Mouse (Mus musculus): ENCODE data around the gene Rab3gap2. TPM values are rescaled to one million over a fixed set of nuclear protein-coding genes. Genes with fewer than 3 reads are reported as not detected.

Gene Rab3gap2
- polyA plus RNA-seq, 1 experiment from 2014 or later, result 26.1 TPM

DNA sequence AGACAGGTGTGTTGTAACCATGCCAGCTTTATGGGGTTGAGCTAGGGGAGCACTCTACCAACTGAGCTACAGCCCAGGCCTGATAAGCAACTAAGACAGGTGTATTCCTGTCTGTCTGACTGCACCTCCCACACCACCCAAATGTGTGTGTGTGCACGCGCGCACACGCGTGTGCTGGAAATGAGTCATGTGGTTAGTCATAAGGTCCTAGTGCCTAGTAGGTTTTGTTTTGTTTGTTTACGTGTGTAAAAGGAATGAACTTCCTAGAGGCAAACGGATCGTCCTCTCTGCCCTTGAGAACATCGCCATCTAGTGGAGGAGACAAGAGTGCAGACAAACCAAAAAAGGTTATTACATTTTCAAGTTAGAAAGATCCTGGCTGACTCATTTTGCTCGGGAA is 10.4 kb upstream of the Rab3gap2 start:
- H3K4me2 ChIP-seq (ENCODE audit: low read length), result no peak overlapping the region
- H3K4me1 ChIP-seq (replicated peaks; ENCODE audit: control insufficient read depth, insufficient read depth, low read length), result no peaks in the 10 kb centered on the region
- peak; percentile 70 for DNase-seq (ENCODE audit: low spot score)
- no peak overlapping the region for H3K27ac ChIP-seq (ENCODE audit: low read depth)
- WGBS, result 10% methylated on average over 10 of the region's 10 CpGs
- H3K9ac ChIP-seq (ENCODE audit: low read length), result no peak overlapping the region
- H3K36me3 ChIP-seq (ENCODE audit: control insufficient read depth, insufficient read depth, low read length), result no peaks in the 10 kb centered on the region
- peak; percentile 55; the same call in 1 of the 2 replicates for ATAC-seq (replicated peaks; ENCODE audit: low FRiP score, low TSS enrichment, low read depth)
- H3K27me3 ChIP-seq (replicated peaks; ENCODE audit: control insufficient read depth, insufficient read depth, low read length), result no peaks in the 10 kb centered on the region
- H3K9me3 ChIP-seq (ENCODE audit: control insufficient read depth, low read length), result no peaks in the 10 kb centered on the region
- H3K4me3 ChIP-seq (ENCODE audit: low read depth, low read length), result no peak overlapping the region

DNA sequence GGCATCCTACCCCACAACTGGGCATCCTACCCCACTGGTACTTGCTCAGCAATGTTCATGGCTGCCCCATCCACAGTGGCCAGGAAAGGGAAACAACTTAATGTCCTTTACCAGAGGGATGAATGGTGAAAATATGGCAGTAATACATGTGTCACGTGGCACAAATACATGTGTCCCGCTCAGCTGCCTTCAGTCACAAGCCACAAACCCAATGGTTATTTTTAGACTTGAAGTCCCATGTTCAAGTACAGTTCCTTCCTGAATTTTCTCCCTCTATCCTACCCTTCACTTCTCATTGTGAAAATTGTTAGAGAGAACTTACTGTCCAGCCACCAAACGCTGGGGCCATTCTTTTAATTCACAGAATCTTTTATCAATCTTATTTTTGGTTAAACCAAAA is 7.6 kb upstream of the Rab3gap2 start:
- DNase-seq (ENCODE audit: low spot score) (no peak), ATAC-seq (replicated peaks; ENCODE audit: low FRiP score, low TSS enrichment, low read depth) (no peak)
- no peak overlapping the region for H3K27ac ChIP-seq (ENCODE audit: low read depth)
- no peak overlapping the region for H3K4me3 ChIP-seq (ENCODE audit: low read depth, low read length)
- no peaks in the 10 kb centered on the region for H3K9me3 ChIP-seq (ENCODE audit: control insufficient read depth, low read length)
- WGBS, result 67% methylated on average over 3 of the region's 3 CpGs
- H3K9ac ChIP-seq (ENCODE audit: low read length), result no peak overlapping the region
- H3K36me3 ChIP-seq (ENCODE audit: control insufficient read depth, insufficient read depth, low read length), result no peaks in the 10 kb centered on the region
- no peaks in the 10 kb centered on the region for H3K27me3 ChIP-seq (replicated peaks; ENCODE audit: control insufficient read depth, insufficient read depth, low read length)
- H3K4me1 ChIP-seq (replicated peaks; ENCODE audit: control insufficient read depth, insufficient read depth, low read length), result no peaks in the 10 kb centered on the region
- no peak overlapping the region for H3K4me2 ChIP-seq (ENCODE audit: low read length)

DNA sequence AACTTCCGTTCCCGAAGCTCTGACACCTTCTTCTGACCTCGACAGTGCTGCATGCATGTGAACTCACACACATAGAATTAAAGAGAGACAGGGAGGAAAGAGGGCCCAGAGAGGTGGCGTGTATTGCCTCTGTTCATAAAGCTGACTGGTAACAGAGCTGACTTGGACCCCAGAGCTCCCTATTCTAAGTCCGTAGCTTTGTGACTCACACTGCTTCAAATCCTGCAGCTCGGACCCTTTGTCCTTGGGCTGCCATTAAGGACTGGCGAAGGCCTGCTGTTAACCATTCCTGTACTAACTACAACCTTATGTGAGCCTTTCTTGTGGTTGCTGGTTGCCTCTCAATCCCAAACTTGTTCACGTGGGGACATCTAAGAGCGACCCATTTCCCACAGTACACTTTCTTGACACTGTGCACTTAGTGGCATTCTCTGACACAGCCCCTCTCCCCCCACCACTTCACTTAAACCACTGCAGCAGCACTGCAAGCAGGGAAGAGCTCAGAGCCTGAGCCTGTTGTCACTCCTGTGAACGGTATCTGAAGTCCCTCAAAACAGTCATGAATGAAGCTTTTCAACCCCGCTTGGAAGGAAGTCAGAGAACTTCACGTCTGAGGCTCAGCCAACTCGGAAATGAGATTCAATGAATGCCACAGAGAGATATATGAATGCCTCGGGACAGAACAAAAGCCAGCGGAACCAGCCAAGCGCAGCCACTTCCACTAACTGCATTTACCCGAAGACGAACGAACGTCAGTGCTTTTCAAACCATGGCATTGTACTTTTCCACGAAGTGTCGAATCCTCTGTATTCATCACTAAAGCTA is 3.1 kb upstream of the Rab3gap2 start:
- Histone ChIP-seq H3K36me3 (ENCODE audit: control insufficient read depth, insufficient read depth, low read length) (no peaks in the 10 kb centered on the region), H3K4me1 (replicated peaks; ENCODE audit: control insufficient read depth, insufficient read depth, low read length) (peaks cover 11% of the 10 kb centered on the region), H3K4me3 (ENCODE audit: low read depth, low read length) (no peak overlapping the region), H3K9ac (ENCODE audit: low read length) (no peak overlapping the region), H3K27me3 (replicated peaks; ENCODE audit: control insufficient read depth, insufficient read depth, low read length) (no peaks in the 10 kb centered on the region), H3K9me3 (ENCODE audit: control insufficient read depth, low read length) (no peaks in the 10 kb centered on the region), H3K27ac (ENCODE audit: low read depth) (no peak overlapping the region), H3K4me2 (ENCODE audit: low read length) (no peak overlapping the region)
- ATAC-seq (replicated peaks; ENCODE audit: low FRiP score, low TSS enrichment, low read depth), result no peak
- DNase-seq (ENCODE audit: low spot score), result peak; percentile 48
- 71% methylated on average over 22 of the region's 22 CpGs for WGBS

DNA sequence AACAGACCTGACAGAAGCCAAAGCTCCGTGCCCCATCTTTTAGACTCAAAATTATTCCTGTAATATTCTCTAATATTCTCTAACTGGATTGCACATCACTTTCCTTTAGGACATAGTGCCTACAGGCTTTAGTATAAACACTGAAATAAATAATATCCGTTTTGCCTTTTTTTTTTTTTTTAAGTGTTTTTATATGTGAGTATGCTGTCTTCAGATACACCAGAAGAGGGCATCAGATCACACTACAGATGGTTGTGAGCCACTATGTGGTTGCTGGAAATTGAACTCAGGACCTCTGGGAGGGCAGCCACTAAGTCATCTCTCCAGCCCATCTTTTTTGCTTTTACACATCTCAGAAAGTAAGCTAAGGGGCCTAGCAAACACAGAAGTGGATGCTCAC is 1.9 kb upstream of the Rab3gap2 start:
- no peak overlapping the region for H3K9ac ChIP-seq (ENCODE audit: low read length)
- no peaks in the 10 kb centered on the region for H3K27me3 ChIP-seq (replicated peaks; ENCODE audit: control insufficient read depth, insufficient read depth, low read length)
- WGBS, result 82% methylated on average over 2 of the region's 2 CpGs
- H3K4me3 ChIP-seq (ENCODE audit: low read depth, low read length), result no peak overlapping the region
- no peak overlapping the region for H3K27ac ChIP-seq (ENCODE audit: low read depth)
- H3K9me3 ChIP-seq (ENCODE audit: control insufficient read depth, low read length), result no peaks in the 10 kb centered on the region
- peaks cover 11% of the 10 kb centered on the region for H3K4me1 ChIP-seq (replicated peaks; ENCODE audit: control insufficient read depth, insufficient read depth, low read length)
- ATAC-seq (replicated peaks; ENCODE audit: low FRiP score, low TSS enrichment, low read depth) (no peak), DNase-seq (ENCODE audit: low spot score) (no peak)
- no peaks in the 10 kb centered on the region for H3K36me3 ChIP-seq (ENCODE audit: control insufficient read depth, insufficient read depth, low read length)
- no peak overlapping the region for H3K4me2 ChIP-seq (ENCODE audit: low read length)

DNA sequence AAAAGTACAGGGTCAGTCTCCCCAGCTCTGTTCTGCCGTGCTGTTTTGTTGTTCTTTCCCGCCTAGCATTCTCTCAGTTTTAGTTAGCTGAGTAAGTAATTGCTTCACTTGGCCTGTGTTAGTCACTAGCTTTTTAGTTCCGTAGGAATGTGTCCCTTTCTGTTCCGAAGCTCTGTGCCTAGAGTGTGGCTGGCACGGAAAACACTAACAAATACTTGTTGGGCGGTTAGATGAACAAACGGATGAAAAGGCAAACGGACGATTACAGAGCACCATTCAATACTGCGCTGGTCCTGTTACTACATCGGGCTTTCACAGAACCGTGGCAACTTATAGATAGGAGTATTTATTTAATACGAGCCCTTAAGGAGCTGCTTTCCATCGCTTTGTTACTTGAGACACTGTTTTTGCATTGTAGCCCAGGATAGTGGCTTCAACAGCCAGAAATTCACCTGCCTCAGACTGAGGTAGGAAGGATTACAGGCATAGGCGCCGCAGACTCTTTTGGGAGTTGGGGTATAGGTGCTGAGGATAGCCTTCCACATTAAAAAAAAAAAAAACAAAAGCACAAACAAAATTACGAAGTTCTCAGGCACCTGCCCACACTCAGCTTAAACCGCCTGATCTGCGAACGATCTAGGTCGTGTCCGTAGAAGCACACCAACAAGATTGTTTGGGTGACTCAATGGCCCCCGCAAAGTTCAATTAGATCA is 565 bp upstream of the Rab3gap2 start:
- ATAC-seq (replicated peaks; ENCODE audit: low FRiP score, low TSS enrichment, low read depth) (no peak), DNase-seq (ENCODE audit: low spot score) (peak; percentile 66)
- no peaks in the 10 kb centered on the region for H3K9me3 ChIP-seq (ENCODE audit: control insufficient read depth, low read length)
- H3K27ac ChIP-seq (ENCODE audit: low read depth), result peak overlapping the region; percentile 69
- no peaks in the 10 kb centered on the region for H3K27me3 ChIP-seq (replicated peaks; ENCODE audit: control insufficient read depth, insufficient read depth, low read length)
- peak overlapping the region; percentile 84 for H3K9ac ChIP-seq (ENCODE audit: low read length)
- H3K36me3 ChIP-seq (ENCODE audit: control insufficient read depth, insufficient read depth, low read length), result no peaks in the 10 kb centered on the region
- peak overlapping the region; percentile 93 for H3K4me3 ChIP-seq (ENCODE audit: low read depth, low read length)
- H3K4me1 ChIP-seq (replicated peaks; ENCODE audit: control insufficient read depth, insufficient read depth, low read length), result peaks cover 11% of the 10 kb centered on the region
- WGBS, result 3% methylated on average over 23 of the region's 23 CpGs
- peak overlapping the region; percentile 97 for H3K4me2 ChIP-seq (ENCODE audit: low read length)

DNA sequence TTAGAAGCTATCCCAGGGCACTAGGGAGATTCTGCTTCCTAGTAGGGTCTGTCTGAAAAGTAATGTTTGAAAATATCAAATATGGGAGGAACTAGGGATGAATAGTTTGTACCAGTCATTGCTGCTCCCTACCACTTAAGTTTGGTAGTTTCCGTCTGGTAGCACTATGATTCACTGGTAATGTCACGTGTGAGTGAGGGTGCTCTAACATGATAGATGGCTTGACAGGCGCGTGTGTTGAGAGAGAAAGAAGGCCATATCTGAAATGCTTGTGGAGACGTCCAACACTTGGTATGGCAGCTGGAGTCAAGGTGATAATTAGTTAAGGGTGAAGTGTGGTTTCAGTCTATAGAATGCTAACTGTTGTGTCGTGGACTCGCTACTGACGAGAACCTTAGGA is 1.2 kb downstream of the Rab3gap2 start:
- Histone ChIP-seq H3K27me3 (replicated peaks; ENCODE audit: control insufficient read depth, insufficient read depth, low read length) (no peaks in the 10 kb centered on the region), H3K9me3 (ENCODE audit: control insufficient read depth, low read length) (no peaks in the 10 kb centered on the region), H3K4me2 (ENCODE audit: low read length) (peak overlapping the region; percentile 97), H3K27ac (ENCODE audit: low read depth) (no peak overlapping the region), H3K4me1 (replicated peaks; ENCODE audit: control insufficient read depth, insufficient read depth, low read length) (peaks cover 11% of the 10 kb centered on the region), H3K4me3 (ENCODE audit: low read depth, low read length) (peak overlapping the region; percentile 93; the same call in 1 of the 2 replicates), H3K9ac (ENCODE audit: low read length) (0 out of 2 replicates have a peak overlapping the region, but pooled peaks have one; percentile 0), H3K36me3 (ENCODE audit: control insufficient read depth, insufficient read depth, low read length) (no peaks in the 10 kb centered on the region)
- ATAC-seq (replicated peaks; ENCODE audit: low FRiP score, low TSS enrichment, low read depth), result no peak
- 72% methylated on average over 8 of the region's 8 CpGs for WGBS
- DNase-seq (ENCODE audit: low spot score), result no peak

DNA sequence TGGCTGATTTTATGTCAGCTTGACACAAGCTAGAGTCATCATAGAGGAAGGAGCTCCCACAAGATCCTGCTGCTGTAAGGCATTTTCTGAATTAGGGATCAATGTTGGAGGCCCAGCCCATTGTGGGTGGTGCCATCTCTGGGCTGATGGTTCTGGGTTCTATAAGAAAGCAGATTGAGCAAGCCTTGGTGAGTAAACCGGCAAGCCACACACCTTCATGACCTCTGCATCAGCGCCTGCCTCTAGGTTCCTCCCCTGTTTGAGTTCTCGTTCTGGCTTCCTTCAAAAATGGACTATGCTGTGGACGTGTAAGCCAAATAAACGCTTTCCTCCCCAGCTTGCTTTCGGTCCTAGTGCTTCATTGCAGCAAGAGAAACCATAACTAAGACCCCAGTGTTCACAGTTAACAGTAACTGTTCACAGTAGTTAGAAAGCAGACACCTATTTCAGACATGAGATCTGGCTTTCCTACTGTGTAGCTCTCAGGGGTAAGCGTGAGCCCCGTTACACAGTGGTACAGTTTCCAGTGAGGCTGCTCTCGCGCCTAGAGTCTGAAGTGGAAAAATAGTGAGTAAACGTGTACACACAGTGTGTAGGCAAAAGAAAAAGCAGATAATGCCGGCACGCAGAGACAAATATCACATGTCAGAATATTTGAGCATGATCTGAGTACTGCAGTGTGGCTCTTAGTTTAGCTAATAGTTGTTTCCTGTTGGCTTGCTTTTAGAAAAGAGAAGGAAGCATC is 4.1 kb downstream of the Rab3gap2 start:
- no peak overlapping the region for H3K9ac ChIP-seq (ENCODE audit: low read length)
- 86% methylated on average over 13 of the region's 13 CpGs for WGBS

DNA sequence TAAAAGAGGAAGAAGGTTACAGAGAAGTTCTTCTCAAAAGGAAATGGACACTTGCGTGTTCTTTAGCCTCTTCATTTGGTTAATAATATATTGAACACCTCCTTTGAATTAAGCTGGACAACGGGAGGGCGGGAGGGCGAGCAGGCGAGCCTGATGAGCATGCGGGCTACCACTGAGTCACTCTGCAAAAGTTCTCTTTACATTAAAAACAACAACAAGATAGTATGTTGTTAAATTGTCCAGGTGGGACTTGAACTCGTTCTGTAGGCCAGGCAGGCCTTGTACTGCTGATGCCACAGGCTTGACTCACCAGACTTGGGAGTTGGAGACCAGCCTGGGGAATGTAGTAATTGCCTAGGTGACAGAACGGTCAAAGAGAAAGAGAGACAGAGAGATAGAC is 4.8 kb downstream of the Rab3gap2 start:
- H3K4me1 ChIP-seq (replicated peaks; ENCODE audit: control insufficient read depth, insufficient read depth, low read length), result peaks cover 6% of the 10 kb centered on the region
- H3K9ac ChIP-seq (ENCODE audit: low read length), result no peak overlapping the region
- no peak overlapping the region for H3K4me2 ChIP-seq (ENCODE audit: low read length)
- 94% methylated on average over 8 of the region's 8 CpGs for WGBS
- H3K36me3 ChIP-seq (ENCODE audit: control insufficient read depth, insufficient read depth, low read length), result no peaks in the 10 kb centered on the region
- ATAC-seq (replicated peaks; ENCODE audit: low FRiP score, low TSS enrichment, low read depth) (no peak), DNase-seq (ENCODE audit: low spot score) (no peak)
- H3K4me3 ChIP-seq (ENCODE audit: low read depth, low read length), result no peak overlapping the region
- no peaks in the 10 kb centered on the region for H3K27me3 ChIP-seq (replicated peaks; ENCODE audit: control insufficient read depth, insufficient read depth, low read length)
- no peak overlapping the region for H3K27ac ChIP-seq (ENCODE audit: low read depth)
- no peaks in the 10 kb centered on the region for H3K9me3 ChIP-seq (ENCODE audit: control insufficient read depth, low read length)

More for the DNA sequence above, 4.1 kb downstream of the Rab3gap2 start:
- Histone ChIP-seq H3K4me2 (ENCODE audit: low read length) (no peak overlapping the region), H3K9me3 (ENCODE audit: control insufficient read depth, low read length) (no peaks in the 10 kb centered on the region), H3K4me1 (replicated peaks; ENCODE audit: control insufficient read depth, insufficient read depth, low read length) (peaks cover 9% of the 10 kb centered on the region), H3K27me3 (replicated peaks; ENCODE audit: control insufficient read depth, insufficient read depth, low read length) (no peaks in the 10 kb centered on the region), H3K36me3 (ENCODE audit: control insufficient read depth, insufficient read depth, low read length) (no peaks in the 10 kb centered on the region), H3K4me3 (ENCODE audit: low read depth, low read length) (no peak overlapping the region), H3K27ac (ENCODE audit: low read depth) (no peak overlapping the region)
- no peak for ATAC-seq (replicated peaks; ENCODE audit: low FRiP score, low TSS enrichment, low read depth)
- DNase-seq (ENCODE audit: low spot score), result no peak
